Mouse (Mus musculus): ENCODE measurements around the gene Gm16223.

- no peak for TF ChIP-seq POLR2A (IDR thresholded peaks at IDR 0.05; ENCODE audit: low read depth, low read length)
- TF ChIP-seq CTCF (conservative IDR thresholded peaks at IDR 0.05; ENCODE audit: insufficient read depth, insufficient read length, low read depth, low read length), result no peak
These were observed 144.6 kb downstream of the Gm16223 start for GRCm38 (mm10) chr5:42212353-42212752.

Measured in kidney, adult 2 months (tissue).